Mouse (Mus musculus) cerebellum, adult 18-20 months (tissue): Measurements from ENCODE around the gene Mybpc3.
A peak's percentile ranks its signal among the peaks of the same experiment; 100 is the strongest.
"Not testable (repeated sequence)": the region's sequence is repeated elsewhere in the genome, so short reads cannot be mapped to it uniquely, and the experiment has no call there.

Experiments
- DNase-seq, 2 experiments: peaks; one replicate each; pipeline ENCODE4 v3.0.0; 2021

The Mybpc3 gene

GRCm38 (mm10) chr2:91088987-91089386 lies 29.0 kb upstream of the Mybpc3 start:
- DNase-seq: no peak

DNA sequence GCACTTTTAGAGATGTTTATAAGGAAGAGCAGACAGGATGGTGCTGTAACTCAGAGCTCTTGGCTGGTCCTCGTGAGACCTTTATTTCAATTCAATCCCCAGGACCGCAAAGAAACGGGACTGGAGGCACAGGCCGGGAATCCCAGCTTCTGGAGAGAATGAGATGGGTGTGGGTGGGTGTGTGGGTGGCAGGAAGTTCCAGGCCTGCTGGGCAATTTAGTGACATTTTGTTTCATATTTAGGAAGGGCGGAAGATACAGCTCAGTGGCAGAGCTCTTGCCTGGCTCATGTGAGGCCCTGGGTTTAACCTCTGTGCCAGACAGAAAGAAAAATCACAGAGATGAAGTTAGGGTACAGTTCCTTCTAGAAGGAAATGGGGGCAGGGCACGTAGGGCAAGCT lies 27.7 kb upstream of the Mybpc3 start:
- no peak for DNase-seq

DNA sequence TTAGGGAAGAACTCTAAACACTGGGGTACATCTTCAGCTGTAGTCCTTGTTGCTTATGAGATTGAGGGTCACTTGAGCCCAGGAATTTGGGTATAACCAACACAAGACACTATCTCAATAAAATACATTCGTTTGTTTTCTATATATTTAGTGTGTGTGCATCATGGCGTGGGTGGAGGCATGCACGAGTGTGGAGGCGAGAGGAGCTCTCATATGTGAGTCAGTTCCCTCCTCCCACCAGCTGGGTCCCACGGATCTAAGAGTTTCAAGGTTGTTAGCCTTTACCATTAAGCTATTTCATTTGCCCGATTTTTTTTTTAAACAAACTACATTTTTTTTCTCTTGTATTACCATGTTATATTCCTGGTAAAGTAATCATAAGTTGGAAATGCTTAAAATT lies 27.1 kb upstream of the Mybpc3 start:
- no peak for DNase-seq

GRCm38 (mm10) chr2:91096524-91096923 lies 21.4 kb upstream of the Mybpc3 start:
- DNase-seq: no peak

DNA sequence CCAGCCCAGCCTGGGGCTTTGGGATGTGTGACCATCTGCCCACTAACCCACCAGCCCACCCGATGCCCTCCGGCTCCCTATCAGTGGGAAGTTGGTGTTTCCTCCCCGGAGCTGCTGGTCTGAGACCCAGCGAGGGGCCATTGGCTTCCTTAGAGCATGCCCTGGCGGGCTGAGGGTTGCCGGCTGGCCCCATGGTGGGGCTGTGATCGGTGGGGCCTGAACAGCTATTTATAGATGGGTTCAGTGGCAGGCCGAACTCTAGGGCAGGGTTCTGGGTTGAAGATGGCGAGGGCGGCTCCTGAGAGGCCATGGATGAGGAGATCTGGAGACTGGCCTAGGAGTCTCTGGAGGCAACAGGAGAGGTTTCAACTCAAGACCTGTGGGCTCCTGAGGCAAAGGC lies 20.9 kb upstream of the Mybpc3 start:
- DNase-seq: no peak

DNA sequence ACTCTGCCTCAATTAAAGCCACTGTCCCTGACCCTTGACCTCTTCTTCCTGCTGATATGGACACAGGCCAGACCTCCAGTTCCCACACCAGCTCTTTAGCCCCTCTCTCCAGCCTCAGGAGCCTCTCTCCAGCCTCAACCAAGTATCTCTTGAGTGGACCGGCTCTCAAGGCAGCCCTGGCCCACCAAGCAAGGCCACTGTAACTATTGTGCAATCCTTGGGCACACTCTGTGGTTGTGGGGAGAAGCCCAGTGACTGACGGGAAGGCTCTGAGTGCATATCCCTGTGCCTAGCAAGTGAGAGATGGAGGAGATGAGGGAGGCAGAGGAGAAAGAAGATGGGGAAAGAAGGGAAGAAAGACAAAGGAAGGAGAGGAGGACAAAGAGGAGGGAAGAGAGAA lies 19.8 kb upstream of the Mybpc3 start:
- no peak for DNase-seq

- DNase-seq: peak; percentile 92 to 93
Observed at GRCm38 (mm10) chr2:91101124-91101740, 16.7 kb upstream of the Mybpc3 start.

- no peak for DNase-seq
Observed at GRCm38 (mm10) chr2:91108156-91108555, 9.8 kb upstream of the Mybpc3 start.

DNA sequence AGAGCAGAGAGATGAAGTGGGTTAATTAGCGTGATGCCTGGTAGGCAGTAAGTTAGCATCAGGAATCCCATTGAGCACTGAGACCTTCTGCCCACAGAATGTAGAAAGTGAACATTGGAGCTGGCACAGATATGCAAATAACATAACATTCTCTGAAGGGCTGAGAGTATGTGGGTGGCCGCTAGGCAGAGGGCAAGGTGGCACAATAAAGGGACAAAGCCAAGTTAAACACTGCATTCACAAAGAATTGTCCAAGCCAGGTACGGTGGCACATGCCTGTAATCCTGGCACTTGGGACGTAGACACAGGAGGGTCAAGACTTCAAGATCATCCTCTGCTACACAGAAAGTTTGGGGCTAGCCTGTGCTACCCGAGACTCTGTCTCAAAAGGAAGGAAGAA lies 8.7 kb upstream of the Mybpc3 start:
- no peak for DNase-seq

DNA sequence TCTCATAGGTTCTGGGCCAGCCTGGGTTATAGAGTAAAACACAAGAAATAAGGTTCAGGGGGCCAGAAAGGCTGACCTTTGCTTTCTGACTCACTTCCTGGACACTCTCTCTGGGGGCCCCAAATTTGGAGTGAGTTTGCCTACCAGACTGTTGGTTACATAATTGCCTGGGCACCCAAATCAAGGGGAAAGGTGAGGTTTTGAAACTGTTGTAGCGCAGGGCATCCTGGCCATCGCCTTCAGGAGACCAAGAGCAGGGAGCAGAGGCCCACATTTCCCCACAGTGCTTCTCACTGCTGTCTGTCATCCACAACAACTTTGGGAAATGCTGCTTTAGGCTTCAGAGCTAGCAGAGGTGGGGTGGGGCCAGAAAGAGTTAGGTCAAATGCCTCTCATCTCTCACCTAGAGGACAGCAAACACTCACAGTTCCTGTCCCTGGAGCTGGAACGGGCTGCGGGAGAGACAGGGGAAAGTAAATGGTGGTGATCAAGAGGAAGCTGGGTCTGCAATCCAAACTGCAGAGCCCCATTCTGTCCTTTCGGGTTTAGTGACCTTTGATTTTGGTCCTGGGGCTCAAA lies 8.0 kb upstream of the Mybpc3 start:
- DNase-seq: no peak

- DNase-seq: no peak
Observed at GRCm38 (mm10) chr2:91110429-91110828, 7.5 kb upstream of the Mybpc3 start.

- DNase-seq: not testable (repeated sequence)
Observed at GRCm38 (mm10) chr2:91111832-91112231, 6.1 kb upstream of the Mybpc3 start.

- no peak for DNase-seq
Observed at GRCm38 (mm10) chr2:91112491-91112890, 5.5 kb upstream of the Mybpc3 start.

DNA sequence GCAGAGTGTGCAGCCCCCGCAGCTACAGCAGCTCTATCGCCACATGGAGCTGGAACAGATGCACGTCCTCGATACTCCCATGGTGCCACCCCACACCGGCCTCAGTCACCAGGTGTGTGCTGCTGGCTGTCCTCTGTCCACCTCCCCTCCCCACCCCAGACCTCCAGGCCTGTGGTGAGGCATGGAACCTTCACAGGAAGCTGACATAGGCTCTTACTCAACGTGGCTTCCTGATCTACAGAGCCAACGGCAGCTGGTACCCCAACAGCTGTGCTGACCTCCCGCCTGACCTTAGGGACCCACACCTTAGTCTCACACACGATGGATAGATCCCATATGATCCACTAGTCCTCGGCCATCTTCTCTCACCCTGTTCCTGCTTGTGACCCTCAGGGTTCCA lies 4.6 kb upstream of the Mybpc3 start:
- no peak for DNase-seq

DNA sequence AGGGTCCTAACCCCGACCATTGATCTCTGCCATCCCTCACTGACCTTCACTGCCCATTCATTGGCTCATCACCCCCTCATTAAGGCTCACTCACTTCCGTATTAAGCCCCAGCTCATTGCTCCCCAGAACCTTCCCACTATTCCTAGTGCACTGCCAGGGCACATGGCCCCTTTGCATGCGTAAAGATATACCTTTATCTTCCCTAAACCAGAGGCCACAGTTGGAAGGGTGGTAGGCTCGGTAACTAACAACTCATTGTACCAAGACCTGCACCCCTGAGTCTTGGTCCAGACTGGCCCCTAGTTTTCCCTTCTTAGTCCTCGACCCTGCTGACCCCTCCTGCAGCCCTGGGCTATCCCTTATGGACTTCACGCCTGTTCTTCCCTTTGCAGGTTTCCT lies 4.1 kb upstream of the Mybpc3 start:
- DNase-seq: no peak

GRCm38 (mm10) chr2:91114781-91115577 lies 3.0 kb upstream of the Mybpc3 start:
- peak; percentile 97 to 100 for DNase-seq

DNA sequence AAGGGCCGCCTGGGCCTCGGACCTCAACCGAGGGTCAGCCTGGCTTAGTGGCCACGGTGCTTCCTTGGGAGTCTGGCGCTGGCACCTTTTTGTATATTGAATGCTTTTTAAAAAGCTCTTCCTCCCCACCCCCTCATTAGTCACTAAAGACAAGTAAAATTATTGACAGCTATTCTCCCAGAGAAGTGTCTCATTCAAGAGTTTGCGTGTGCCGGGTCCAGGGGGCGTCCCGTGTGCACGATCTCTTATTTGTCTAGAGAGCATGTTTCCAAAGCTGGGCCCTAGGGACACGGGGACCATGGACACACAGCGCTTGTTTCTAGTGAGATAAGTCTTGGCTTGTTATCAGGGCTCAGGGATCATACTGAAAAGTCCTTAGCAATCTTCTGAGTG lies 2.4 kb upstream of the Mybpc3 start:
- no peak for DNase-seq

DNA sequence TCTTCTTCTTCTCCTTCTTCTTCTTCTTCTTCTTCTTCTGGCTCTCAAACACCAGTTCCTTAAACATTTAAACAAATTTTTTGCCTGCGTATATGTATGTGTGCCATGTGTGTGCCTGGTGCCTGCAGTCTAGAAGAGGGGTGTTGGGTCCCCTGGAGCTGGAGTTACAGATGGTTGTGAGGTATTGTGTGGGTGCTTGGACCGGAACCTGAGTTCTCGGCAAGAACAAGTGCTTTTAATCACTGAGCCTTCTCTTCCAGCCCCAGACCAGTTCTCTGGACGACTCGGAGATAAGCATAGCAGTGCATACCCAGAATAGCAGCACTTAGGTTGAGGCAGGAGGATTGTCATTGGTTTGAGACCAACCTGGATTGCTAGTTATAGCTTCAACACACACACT lies 1.1 kb upstream of the Mybpc3 start:
- DNase-seq: no peak

DNA sequence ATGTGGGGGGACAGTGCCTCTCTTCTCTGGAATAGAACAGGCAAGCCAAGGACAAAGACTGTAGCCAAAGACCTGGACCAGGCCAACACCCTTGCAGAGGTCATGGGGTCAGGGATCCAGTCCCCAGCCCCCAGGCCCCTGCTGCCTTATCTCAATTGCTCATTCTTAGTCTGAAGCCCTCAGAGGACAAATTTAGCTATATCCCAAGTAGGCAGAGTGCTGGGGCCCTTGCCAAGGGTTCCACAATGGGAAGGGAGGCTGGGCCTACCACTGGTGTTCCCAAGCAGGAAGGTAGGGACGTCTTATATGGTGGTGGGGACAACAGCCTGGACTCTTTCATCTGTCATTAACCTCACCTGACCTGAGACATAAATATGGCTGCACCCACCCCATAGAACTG lies 703 bp downstream of the Mybpc3 start:
- DNase-seq: peak; percentile 42 to 60

DNA sequence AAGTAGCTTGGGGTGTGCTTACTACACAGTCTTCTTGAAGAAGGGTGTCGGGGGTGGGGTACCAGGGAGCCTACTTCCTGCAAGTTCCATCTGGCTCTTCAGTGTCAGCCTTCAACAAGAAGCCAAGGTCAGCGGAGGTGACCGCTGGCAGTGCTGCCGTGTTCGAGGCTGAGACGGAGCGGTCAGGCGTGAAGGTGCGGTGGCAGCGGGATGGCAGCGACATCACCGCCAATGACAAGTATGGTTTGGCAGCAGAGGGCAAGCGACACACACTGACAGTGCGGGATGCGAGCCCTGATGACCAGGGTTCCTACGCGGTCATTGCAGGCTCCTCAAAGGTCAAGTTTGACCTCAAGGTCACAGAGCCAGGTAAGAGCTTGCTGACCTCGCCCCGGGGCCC lies 1.1 kb downstream of the Mybpc3 start:
- peak; percentile 82 to 84 for DNase-seq

DNA sequence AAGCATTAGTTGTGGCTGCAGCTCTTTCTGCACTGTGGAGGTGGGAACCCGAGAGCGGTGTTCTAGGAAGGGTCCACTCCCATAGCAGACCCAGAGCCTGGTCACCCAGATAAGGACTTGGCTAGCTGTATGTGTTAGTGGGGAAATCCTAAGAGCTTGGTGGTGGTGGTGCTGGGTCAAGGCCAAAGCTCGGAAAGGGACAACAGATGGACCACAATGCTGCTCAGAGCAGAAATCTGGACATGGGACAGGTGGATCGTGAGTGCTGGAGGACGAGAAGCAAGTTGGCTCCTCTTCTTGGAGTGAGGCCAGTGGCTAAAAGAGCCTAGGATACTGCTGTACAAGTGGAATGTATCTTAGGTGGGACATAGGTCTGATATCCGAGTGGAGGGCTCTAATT lies 1.6 kb downstream of the Mybpc3 start:
- peak; percentile 94 to 95 for DNase-seq

DNA sequence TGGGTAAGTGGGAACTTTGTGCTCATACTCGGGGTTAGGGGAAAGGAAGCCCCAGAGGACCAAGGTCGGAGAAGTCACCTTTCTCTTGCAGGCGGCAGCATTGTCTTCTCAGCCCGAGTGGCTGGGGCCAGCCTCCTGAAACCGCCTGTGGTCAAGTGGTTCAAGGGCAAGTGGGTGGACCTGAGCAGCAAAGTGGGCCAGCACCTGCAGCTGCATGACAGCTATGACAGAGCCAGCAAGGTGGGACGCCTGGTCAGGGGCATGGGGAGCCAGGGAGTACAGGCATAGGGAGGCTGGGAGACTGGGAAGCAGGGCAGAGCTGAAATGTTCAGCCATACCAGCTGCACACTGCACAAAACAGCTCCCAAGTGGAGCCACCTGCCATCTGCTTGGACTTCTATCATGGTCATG lies 2.3 kb downstream of the Mybpc3 start:
- peak; percentile 41 to 64 for DNase-seq

DNA sequence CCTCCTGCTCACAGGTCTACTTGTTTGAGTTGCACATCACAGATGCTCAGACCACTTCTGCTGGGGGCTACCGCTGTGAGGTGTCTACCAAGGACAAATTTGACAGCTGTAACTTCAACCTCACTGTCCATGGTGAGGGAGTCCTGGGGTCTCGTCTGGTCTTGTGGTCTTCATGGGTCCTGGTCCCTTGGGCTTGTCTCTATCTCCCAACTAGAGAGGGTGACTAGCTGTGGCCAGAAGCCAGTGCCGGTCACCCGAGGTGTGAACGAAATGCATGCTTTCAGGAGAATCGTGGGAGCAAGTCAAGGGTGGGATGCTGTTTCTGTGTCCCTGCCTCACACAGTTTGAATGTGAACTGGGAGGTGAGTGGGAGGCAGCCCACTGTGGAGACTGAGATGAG lies 3.1 kb downstream of the Mybpc3 start:
- DNase-seq: no peak

GRCm38 (mm10) chr2:91121497-91121896 lies 3.6 kb downstream of the Mybpc3 start:
- DNase-seq: no peak
